Mouse (Mus musculus) midbrain, embryonic 10.5 days (tissue): ENCODE results near the gene Sars. TPM values are rescaled to one million over a fixed set of nuclear protein-coding genes. Genes with fewer than 3 reads are reported as not detected.

ENCODE experiments used
- DNase-seq: peaks from one replicate; pipeline ENCODE4 v3.0.0-alpha.2; 2017; ENCODE audit warnings: low spot score
- H3K27ac ChIP-seq: fragments of 300-500 bp; sonication (generic); replicated peaks from 2 replicates; pipeline ENCODE4 v1.5.1; 2016; ENCODE audit warnings: mild to moderate bottlenecking
- H3K27me3 ChIP-seq: fragments of 300-500 bp; sonication (generic); 2 replicates; pipeline ENCODE4 v1.6.1; 2016; ENCODE audit warnings: low read depth, mild to moderate bottlenecking; ENCODE audit not compliant: poor library complexity, severe bottlenecking
- H3K36me3 ChIP-seq: fragments of 300-500 bp; sonication (generic); 2 replicates; pipeline ENCODE4 v1.6.1; 2016; ENCODE audit warnings: mild to moderate bottlenecking, moderate library complexity
- H3K4me1 ChIP-seq: fragments of 300-500 bp; sonication (generic); 2 replicates; pipeline ENCODE4 v1.6.1; 2016
- H3K4me3 ChIP-seq: fragments of 300-500 bp; sonication (generic); 2 replicates; pipeline ENCODE4 v1.5.1; 2016; ENCODE audit warnings: mild to moderate bottlenecking, moderate library complexity
- H3K9me3 ChIP-seq: fragments of 300-500 bp; sonication (generic); replicated peaks from 2 replicates; pipeline ENCODE4 v1.6.1; 2016; ENCODE audit warnings: mild to moderate bottlenecking
- WGBS: fragments of 180-500 bp; shearing (Covaris S2); methylation state at CpG from one replicate; pipeline ENCODE4 v1.1.7; 2016; 5-methylcytosine and 5-hydroxymethylcytosine counted together
- polyA plus RNA-seq: library from polyadenylated mRNA; unstranded; fragments of >200 nt; fragmentation: Nextera tagmentation; extraction: Ambion mirVana; gene quantifications from 2 replicates; pipeline ENCODE4 v1.2.1, GENCODE M21; 2016

Sars gene
- polyA plus RNA-seq: 179 and 187 TPM in 2 replicates

DNA sequence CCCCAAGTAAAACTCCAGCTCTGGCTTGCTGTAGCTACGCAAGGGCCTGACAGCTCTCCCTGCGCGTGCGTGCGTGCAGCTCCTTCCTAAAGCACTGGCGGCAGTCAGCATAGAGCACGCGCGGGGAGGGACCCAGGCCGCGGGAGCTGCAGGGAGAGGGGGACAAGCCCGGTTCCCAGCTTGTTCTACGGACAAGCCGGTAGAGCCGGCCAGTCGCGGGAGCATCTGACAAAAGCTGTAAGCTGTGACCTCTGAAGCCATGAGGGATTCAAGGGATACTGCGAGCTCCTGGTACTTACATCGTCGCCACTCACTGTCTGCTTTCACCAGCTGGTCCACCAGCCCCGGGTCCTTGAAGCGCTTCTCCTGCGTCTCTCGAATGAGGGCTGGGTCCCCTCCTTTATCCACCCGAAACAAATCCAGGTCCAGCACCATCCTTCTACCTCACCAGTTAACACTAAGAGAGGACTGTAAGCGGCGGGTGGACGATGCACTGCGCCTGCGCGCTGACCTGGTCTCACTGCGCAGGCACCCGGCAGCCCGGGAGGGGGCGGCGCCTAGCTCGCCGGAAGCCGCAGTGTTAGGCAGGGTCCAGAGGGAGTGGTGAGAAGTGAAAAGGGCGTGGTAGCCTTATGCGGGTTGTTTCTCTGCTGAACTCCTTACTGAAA is at the start of gene Sars:
Gene Sars, minus strand, starts transcription at position 512 of the 668 bp plus-strand sequence.
- Histone ChIP-seq H3K9me3 (no peaks in the 10 kb centered on the region), H3K4me1 (peaks cover 46% of the 10 kb centered on the region), H3K36me3 (peaks cover 28% of the 10 kb centered on the region), H3K4me3 (peak within 1 kb of the TSS; percentile 91), H3K27me3 (no peaks in the 10 kb centered on the region), H3K27ac (peak within 1 kb of the TSS; percentile 92)
- 0% methylated on average over 41 of the region's 41 CpGs for WGBS
- DNase-seq: peak; percentile 94

DNA sequence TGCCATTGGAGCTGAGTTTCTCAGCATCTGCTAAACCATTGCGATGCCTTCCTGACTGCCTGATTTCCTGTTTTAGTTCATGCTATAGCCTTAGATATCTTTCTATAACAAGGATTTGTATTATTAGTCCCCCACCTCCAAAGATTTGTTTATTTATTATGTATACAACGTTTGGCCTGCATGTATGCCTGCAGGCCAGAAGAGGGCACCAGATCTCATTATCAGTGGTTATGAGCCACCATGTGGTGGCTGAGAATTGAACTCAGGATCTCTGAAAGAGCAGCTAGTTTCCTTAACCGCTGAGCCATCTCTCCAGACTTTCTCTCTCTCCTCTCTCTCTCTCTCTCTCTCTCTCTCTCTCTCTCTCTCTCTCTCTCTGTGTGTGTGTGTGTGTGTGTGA is 45.0 kb upstream of the Sars start:
- Histone ChIP-seq H3K4me3 (no peak overlapping the region), H3K4me1 (peaks cover 12% of the 10 kb centered on the region), H3K27me3 (0 out of 2 replicates have a peak, but pooled peaks cover 3% of the 10 kb centered on the region), H3K36me3 (no peaks in the 10 kb centered on the region), H3K27ac (no peak overlapping the region), H3K9me3 (no peaks in the 10 kb centered on the region)
- DNase-seq: no peak
- 41% methylated on average over 3 of the region's 3 CpGs for WGBS

DNA sequence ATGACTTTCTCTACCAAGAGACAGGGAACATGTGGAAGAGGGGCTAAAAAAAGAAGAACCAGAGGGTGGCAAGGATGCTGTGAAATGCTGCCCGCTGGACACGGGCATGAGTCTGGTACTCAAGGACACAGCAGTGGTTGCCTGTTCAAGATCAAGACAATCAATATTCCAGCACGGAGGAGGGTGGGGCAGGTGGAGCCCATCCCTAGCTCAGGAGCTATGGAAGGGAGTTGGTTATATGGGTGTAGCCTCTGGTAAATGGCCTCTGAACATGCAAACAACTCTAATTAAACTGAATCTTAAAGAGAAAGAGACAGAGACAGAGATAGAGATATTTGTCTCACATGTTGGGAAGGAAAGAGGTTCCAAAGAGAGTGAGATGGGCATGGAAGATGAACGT is 39.7 kb upstream of the Sars start:
- Histone ChIP-seq H3K4me3 (no peak overlapping the region), H3K27me3 (0 out of 2 replicates have a peak, but pooled peaks cover 4% of the 10 kb centered on the region), H3K4me1 (no peaks in the 10 kb centered on the region), H3K27ac (no peak overlapping the region), H3K36me3 (no peaks in the 10 kb centered on the region), H3K9me3 (no peaks in the 10 kb centered on the region)
- DNase-seq: no peak
- WGBS: 87% methylated on average over 4 of the region's 4 CpGs

DNA sequence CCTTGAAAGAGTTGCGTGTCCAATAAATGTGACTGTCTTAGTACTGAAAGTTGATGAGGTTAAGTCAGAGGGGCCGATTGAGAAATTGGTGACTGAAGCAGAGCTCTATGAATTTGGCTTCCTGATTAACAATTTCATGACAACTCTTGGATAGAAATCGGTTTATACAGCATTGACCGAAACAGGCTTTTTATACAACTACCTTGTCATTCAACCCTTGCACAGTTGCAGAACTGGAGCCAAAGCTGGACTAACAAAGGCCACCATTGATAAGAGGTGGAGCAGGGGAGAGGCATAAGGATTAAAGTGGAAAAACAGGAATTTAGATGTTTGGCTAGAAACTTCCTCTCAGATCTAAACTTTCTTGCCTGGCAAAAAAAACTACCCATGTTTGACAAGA is 33.8 kb upstream of the Sars start:
- Histone ChIP-seq H3K9me3 (no peaks in the 10 kb centered on the region), H3K36me3 (no peaks in the 10 kb centered on the region), H3K27me3 (peaks cover 4% of the 10 kb centered on the region; the same call in 1 of the 2 replicates), H3K4me1 (no peaks in the 10 kb centered on the region), H3K27ac (no peak overlapping the region), H3K4me3 (no peak overlapping the region)
- WGBS: 93% methylated on average over 4 of the region's 4 CpGs
- DNase-seq: no peak

DNA sequence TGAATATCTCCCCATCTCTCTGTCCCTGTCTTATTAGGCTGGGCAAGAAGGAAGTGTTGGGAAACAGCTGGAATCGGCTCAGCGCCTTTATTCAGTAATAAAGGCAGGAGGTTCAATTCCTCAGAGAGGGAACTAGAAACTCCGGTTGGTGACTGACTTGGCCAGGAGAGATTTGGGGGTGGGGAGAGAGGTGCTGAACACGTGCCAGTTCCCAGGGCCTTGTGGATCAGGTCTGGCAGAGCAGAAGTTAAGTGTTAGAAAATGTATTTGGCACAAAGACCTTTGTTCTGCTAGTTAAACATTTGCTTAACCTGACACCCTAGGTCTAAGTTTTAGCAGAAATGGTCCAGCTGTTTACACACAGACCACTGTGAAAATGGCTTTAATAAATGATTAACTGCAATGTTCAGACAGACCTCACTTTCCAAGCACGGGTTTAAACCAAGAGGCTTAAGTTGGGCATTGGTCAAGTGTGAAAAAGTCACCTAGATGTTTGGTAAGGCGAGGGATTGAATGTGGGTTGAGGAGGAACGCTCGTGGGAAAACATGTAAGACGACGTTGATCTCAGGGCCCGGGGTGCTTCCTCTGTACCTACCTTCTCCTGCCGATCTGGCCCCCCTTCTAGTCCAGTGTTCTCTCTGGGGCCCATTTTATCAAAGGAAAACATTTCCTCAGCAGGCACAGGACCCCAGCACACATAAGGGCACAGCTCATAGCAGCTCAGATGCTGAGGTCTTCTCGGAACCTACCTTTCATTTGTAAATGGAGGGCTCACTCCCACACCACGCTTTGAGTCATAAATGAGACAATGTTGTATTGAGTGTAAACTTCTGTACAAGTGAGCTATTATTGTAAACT is 32.0 kb upstream of the Sars start:
- H3K27me3 ChIP-seq: peaks cover 4% of the 10 kb centered on the region; the same call in 1 of the 2 replicates
- no peak for DNase-seq
- H3K36me3 ChIP-seq: no peaks in the 10 kb centered on the region
- no peaks in the 10 kb centered on the region for H3K9me3 ChIP-seq
- WGBS: 66% methylated on average over 14 of the region's 14 CpGs
- no peak overlapping the region for H3K4me3 ChIP-seq
- no peaks in the 10 kb centered on the region for H3K4me1 ChIP-seq
- H3K27ac ChIP-seq: no peak overlapping the region

GRCm38 (mm10) chr3:108475496-108475895 is 30.5 kb upstream of the Sars start:
- H3K4me1 ChIP-seq: no peaks in the 10 kb centered on the region
- H3K36me3 ChIP-seq: no peaks in the 10 kb centered on the region
- no peaks in the 10 kb centered on the region for H3K9me3 ChIP-seq
- no peak for DNase-seq
- H3K27me3 ChIP-seq: no peaks in the 10 kb centered on the region; the same call in 1 of the 2 replicates
- H3K27ac ChIP-seq: no peak overlapping the region
- 85% methylated on average over 5 of the region's 5 CpGs for WGBS
- no peak overlapping the region for H3K4me3 ChIP-seq

DNA sequence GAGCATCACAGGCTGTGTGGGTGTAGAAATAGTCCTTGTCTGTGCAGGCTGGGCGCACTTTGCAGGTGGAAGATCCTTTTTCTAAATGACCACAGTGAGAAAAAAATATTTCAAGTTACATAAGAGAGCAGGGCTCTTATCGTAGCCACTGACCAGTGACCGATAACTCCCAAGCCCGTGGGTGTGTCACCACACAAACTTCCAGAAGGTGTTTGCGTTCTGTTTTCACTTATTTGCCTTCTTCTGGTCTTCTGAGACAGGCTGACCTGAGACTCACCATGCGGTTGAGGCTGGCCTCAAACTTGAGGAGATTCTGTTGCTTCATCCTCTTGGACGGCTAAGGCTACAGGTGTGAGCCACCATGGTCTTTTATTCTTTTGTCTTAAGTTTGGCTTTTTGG is 30.0 kb upstream of the Sars start:
- Histone ChIP-seq H3K4me3 (no peak overlapping the region), H3K27ac (no peak overlapping the region), H3K4me1 (no peaks in the 10 kb centered on the region), H3K36me3 (no peaks in the 10 kb centered on the region), H3K9me3 (no peaks in the 10 kb centered on the region), H3K27me3 (no peaks in the 10 kb centered on the region; the same call in 1 of the 2 replicates)
- no peak for DNase-seq
- WGBS: 95% methylated on average over 7 of the region's 7 CpGs

GRCm38 (mm10) chr3:108467760-108468159 is 22.8 kb upstream of the Sars start:
- Histone ChIP-seq H3K27me3 (no peaks in the 10 kb centered on the region), H3K9me3 (no peaks in the 10 kb centered on the region), H3K36me3 (no peaks in the 10 kb centered on the region), H3K4me1 (no peaks in the 10 kb centered on the region), H3K4me3 (no peak overlapping the region), H3K27ac (0 out of 2 replicates have a peak overlapping the region, but pooled peaks have one; percentile 19)
- 81% methylated on average over 8 of the region's 8 CpGs for WGBS
- no peak for DNase-seq

DNA sequence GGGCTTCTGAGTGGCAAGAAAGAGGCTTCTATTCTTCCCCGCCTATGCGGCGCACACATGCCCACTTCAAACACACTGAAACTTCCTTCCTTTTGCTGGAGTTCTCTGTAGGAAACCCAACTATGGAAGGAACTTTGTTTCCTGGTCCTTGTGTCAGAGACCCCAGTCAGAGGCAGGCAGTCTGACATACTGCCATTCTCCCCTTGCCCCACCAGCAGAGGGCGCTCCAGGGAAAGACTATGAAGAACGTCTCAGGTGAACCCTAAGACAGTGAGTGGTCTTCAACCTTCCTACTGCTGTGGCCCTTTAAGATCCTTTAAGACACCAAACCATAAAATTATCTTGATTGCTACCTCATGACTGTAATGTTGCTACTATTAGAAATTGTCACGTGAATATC is 21.4 kb upstream of the Sars start:
- Histone ChIP-seq H3K27ac (no peak overlapping the region), H3K36me3 (no peaks in the 10 kb centered on the region), H3K4me1 (no peaks in the 10 kb centered on the region), H3K4me3 (no peak overlapping the region), H3K27me3 (no peaks in the 10 kb centered on the region), H3K9me3 (no peaks in the 10 kb centered on the region)
- no peak for DNase-seq
- WGBS: 91% methylated on average over 6 of the region's 6 CpGs

DNA sequence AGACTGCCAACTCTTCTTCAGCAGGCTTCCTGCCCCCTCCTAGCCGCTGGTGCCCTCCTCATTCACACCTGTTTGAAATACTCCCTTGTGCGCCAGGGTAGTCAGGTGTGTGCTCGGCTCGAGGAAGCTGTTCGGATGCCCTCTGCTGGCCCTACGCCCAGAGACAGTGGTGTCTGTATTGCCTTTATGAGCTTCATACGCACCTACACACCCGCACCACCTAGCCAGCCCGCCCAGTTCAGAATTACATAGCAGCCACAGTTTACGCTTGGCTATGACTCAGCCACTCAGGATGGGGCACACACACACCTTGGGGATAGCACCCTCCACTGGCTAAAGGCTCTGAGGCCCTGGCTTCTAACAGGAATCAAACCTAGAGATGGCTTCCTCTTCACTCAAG is 13.9 kb upstream of the Sars start:
- Histone ChIP-seq H3K9me3 (no peaks in the 10 kb centered on the region), H3K4me3 (no peak overlapping the region), H3K27ac (peak overlapping the region; percentile 39; the same call in 1 of the 2 replicates), H3K4me1 (peaks cover 8% of the 10 kb centered on the region), H3K36me3 (no peaks in the 10 kb centered on the region), H3K27me3 (0 out of 2 replicates have a peak, but pooled peaks cover 5% of the 10 kb centered on the region)
- WGBS: 49% methylated on average over 10 of the region's 10 CpGs
- no peak for DNase-seq

DNA sequence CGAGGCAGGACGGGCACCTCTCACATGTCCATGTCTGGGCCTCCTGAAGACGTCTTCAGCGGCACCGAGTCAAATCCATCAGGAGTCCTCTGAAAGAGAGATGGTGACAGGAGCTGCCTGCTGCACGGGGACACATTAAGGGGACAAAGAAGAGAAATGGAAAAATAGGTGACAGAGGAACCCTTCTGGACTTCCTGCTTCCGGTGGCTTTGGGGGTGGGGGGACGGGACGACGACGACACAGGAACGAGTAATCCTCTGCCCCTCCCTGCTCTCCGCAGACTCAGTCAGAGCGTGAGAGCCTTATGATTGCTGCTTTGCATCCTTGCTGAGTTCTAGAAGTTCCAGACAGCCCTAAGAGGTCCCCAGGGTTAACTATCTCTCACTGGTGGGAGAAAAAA is 13.4 kb upstream of the Sars start:
- Histone ChIP-seq H3K9me3 (no peaks in the 10 kb centered on the region), H3K27ac (peak overlapping the region; percentile 39; the same call in 1 of the 2 replicates), H3K4me1 (peaks cover 8% of the 10 kb centered on the region), H3K36me3 (no peaks in the 10 kb centered on the region), H3K27me3 (0 out of 2 replicates have a peak, but pooled peaks cover 5% of the 10 kb centered on the region), H3K4me3 (0 out of 2 replicates have a peak overlapping the region, but pooled peaks have one; percentile 8)
- no peak for DNase-seq
- WGBS: 64% methylated on average over 14 of the region's 14 CpGs

GRCm38 (mm10) chr3:108454172-108454571 is 9.2 kb upstream of the Sars start:
- WGBS: 91% methylated on average over 1 of the region's 1 CpGs
- H3K4me3 ChIP-seq: no peak overlapping the region
- no peaks in the 10 kb centered on the region for H3K9me3 ChIP-seq
- DNase-seq: no peak
- no peaks in the 10 kb centered on the region for H3K36me3 ChIP-seq
- peaks cover 8% of the 10 kb centered on the region for H3K4me1 ChIP-seq
- no peak overlapping the region for H3K27ac ChIP-seq
- no peaks in the 10 kb centered on the region for H3K27me3 ChIP-seq

DNA sequence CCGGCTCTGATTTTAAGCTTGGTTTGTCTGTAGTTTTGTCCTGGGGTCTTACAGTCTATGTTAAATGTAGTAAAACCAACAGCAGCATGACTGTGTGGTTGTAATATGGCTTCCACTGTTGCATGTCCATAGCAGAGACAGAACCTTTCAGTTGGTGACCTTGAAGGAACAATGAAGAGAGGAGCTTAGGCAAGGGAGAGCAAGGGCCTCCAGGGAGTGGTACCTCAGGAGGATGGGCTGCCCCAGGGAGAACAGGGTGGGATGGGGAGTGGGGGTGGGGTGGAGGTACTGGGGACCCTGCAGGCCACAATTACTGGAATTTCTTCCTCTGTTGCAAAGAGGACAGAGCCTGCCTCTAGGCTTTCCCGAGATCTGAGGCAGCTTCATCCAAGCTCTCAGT is 7.0 kb upstream of the Sars start:
- DNase-seq: no peak
- Histone ChIP-seq H3K27ac (no peak overlapping the region), H3K4me1 (no peaks in the 10 kb centered on the region), H3K4me3 (no peak overlapping the region), H3K36me3 (no peaks in the 10 kb centered on the region), H3K9me3 (no peaks in the 10 kb centered on the region), H3K27me3 (no peaks in the 10 kb centered on the region)
- 89% methylated on average over 2 of the region's 2 CpGs for WGBS
